Mouse (Mus musculus) CH12F3 (cell line): ENCODE data around the gene Lck.
"Not testable (repeated sequence)": the region's sequence is repeated elsewhere in the genome, so short reads cannot be mapped to it uniquely, and the experiment has no call there.

ENCODE experiments used
- in situ Hi-C: fragments of 300-500 bp; cut with MboI; formaldehyde crosslinking; loops from 2 replicates; pipeline ENCODE4 v1.14.3; 2020; ENCODE audit warnings: low sequenced_read_pairs

The Lck gene

GRCm38 (mm10) chr4:129557256-129557808 lies 16.1 kb downstream of the Lck start:
- in situ Hi-C loops = no loop called here

DNA sequence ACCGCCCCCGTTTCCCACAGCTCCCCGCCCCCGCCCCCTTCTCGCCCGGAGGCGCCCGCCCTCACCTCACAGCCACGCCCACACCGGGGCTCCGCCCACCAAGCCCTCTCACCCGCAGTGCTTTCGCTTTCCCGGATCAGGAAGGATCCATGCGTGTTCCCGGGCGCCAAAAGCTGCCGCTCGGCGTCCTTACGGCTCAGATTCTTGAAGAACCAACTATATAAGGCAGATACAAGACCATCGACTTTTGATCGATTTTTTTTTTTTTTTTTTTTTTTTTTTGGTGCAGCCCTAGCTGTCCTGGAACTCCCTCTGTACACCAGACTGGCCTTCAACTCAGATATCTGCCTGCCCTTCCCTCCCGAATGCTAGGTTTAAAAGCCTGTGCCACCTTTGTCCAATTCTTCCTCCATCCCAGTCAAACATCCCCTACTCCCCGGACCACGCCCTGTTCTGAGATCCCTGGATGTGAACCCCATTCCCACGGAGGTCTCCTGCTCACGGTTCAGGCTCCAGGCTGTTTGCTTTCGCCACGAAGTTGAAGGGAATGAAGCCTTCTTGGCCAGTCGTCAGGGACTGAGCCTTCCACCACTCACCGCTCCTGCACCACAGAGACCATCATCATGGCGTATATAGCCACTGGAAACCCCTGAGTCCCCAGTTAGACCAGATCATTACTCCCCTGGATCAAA lies 16.8 kb downstream of the Lck start:
- in situ Hi-C loops = no loop called here

DNA sequence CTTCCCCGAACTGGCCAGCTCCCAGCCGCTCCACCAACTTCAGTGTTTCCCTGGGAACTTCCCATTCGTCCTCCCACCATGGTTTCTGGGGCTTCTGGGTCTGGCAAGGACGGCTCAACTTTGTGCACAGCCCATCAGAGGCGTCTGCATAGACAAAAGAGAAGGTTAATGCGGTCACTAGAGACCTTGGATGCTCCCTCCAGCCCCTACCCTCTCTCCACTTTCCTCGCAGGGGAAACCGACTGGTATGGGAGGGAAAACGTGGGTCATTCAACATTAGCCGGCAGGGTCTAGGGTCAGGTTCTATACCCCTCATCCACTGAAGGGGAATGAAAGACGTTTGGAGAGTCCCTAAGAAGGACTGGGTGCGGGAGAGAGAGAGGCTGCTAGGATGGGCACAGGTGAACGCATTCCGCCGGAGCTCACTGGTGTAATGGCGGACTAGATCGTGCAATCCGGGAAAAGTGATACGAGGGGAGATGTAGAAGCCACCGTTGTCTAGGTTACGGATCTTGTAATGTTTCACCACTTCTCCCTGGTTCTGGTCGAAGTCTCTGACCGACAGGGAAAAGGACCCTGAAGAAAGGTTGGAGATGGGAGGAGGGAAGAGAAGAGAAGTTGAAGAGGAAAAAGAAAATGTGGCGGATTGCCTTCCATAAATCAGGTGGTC lies 17.4 kb downstream of the Lck start:
- in situ Hi-C loops = no loop called here

GRCm38 (mm10) chr4:129555421-129555861 lies 18.0 kb downstream of the Lck start:
- in situ Hi-C loops = no loop called here

DNA sequence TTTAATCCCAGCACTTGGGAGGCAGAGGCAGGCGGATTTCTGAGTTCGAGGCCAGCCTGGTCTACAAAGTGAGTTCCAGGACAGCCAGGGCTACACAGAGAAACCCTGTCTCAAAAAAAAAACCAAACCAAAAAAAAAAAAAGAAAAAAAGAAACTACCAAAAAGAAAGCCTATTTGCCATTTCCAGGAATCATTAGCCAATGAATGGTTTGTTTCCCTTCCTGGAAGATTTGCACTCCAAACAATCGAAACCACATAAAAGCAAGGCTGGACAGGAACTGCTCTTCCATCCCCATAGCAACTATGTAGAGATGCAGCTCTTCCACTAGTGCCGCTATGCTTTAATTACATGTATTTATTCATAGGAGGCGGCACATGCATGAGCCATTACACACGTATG lies 18.9 kb downstream of the Lck start:
- in situ Hi-C loops = not testable (repeated sequence)

- in situ Hi-C loops = no loop called here
Observed at GRCm38 (mm10) chr4:129550295-129550694, 23.1 kb downstream of the Lck start.

DNA sequence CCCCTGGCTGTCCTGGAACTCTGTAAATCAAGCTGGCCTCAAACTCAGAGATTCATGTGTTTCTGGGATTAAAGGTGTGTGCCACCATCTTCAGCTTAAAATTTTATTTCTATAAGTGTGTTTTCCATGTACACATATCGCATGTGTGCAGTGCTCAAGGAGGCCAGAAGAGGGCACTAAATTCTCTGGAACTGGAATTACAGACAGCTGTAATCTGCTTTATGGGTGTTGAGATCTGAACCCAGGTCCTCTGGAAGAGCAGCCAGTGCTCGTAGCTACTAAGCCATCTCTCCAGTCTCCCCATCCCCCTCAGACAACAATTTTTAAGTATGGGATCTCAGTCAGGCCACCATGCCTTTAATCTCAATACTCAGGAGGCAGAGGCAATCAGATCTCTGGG lies 24.1 kb downstream of the Lck start:
- in situ Hi-C loops = loop anchor here (10.0 kb wide), 1 partner anchor 55 kb away; the partner anchor contains the start of genes Eif3i and Tmem234

DNA sequence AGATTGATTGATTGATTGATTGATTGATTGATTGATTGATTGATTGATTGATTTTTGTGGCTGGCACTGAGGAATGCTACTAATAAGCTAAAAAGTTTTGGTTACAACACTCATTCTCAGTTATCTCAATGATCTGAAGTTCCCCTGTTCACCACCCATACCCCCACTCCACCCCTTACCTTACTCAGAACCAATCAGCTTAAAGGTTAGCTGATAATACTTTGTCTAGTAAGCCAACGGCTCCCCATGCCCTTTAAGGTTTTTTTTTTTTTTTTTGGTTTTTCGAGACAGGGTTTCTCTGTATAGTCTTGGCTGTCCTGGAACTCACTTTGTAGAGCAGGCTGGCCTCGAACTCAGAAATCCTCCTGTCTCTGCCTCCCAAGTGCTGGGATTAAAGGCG lies 25.8 kb downstream of the Lck start:
- in situ Hi-C loops = loop anchor here (10.0 kb wide), 1 partner anchor 57 kb away; the partner anchor contains the start of genes Eif3i and Tmem234

DNA sequence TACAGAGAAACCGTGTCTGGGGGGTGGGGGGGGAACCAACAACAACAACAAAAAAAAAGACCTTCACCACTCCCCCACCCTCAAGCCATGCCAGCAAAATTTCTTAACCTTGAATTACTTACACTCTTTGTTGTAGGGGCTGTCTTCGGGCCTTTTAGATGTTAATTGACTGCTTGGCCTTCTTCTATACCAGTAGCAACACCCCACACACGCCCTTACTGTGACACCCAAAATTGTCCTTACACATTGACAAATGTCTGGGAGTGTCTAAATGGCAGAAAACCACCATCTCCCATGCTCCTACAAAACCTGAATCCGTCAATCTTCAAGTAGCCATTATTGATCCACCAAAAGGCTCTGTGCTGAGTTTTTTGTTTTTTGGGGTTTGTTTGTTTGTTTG lies 29.3 kb downstream of the Lck start:
- in situ Hi-C loops = loop anchor here (10.0 kb wide), 1 partner anchor 61 kb away; the partner anchor contains the start of genes Eif3i and Tmem234

- in situ Hi-C loops = loop anchor here (10.0 kb wide), 1 partner anchor 62 kb away; the partner anchor contains the start of genes Eif3i and Tmem234
Observed at GRCm38 (mm10) chr4:129542592-129543141, 30.8 kb downstream of the Lck start, which contains the start of gene Hdac1. Gene Hdac1 (minus strand): TSS chr4:129542713.

- in situ Hi-C loops = loop anchor here (10.0 kb wide), 1 partner anchor 63 kb away; the partner anchor contains the start of genes Eif3i and Tmem234
Observed at GRCm38 (mm10) chr4:129541868-129542591, 31.4 kb downstream of the Lck start.

DNA sequence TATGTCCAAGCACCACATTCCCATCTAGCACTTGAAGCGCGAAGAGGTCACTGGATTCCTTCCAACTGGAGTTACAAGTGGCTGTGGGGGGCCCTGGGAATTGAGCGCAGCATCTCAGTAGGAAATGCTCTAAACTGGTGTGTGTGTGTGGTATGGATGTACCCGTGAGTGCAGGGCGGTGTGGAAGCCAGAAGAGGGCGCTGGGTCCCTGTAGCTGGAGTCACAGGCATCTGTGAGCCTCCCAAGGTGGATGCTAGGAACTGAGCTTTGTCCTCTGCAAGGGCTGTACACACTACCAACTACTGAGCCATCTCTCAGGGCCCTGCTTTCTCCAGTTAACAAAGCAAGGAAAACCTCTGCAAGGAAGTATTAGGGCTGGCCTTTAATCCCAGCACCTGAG lies 33.4 kb downstream of the Lck start:
- in situ Hi-C loops = loop anchor here (10.0 kb wide), 1 partner anchor 65 kb away; the partner anchor contains the start of genes Eif3i and Tmem234

- in situ Hi-C loops = not testable (repeated sequence)
Observed at GRCm38 (mm10) chr4:129528901-129529300, 44.5 kb downstream of the Lck start.

DNA sequence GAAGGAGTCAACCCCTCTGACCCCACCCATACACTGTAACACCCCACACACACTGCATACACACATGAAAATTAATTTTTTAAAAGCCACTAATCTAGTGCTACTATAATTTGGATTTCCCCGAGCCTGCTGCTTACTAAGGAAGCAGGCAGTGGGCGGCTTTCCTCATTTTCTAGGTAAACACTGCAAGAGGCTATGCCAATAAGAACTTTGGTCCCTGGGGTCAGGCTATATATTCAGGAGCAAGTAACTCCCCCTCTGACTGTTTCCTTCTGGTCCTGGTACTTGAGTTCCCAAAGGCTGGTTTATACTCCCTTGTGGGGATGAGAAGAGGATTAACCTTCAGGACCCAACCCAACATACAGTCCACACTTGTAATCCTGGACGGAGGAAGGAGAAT lies 47.6 kb downstream of the Lck start:
- in situ Hi-C loops = no loop called here

- in situ Hi-C loops = no loop called here
Observed at GRCm38 (mm10) chr4:129525338-129525737, 48.1 kb downstream of the Lck start.

GRCm38 (mm10) chr4:129518519-129518918 lies 54.9 kb downstream of the Lck start:
- in situ Hi-C loops = no loop called here

- in situ Hi-C loops = no loop called here
Observed at GRCm38 (mm10) chr4:129516925-129517324, 56.5 kb downstream of the Lck start.

- in situ Hi-C loops = no loop called here
Observed at GRCm38 (mm10) chr4:129514300-129514898, 59.0 kb downstream of the Lck start.

- in situ Hi-C loops = no loop called here
Observed at GRCm38 (mm10) chr4:129513891-129514290, 59.5 kb downstream of the Lck start.

DNA sequence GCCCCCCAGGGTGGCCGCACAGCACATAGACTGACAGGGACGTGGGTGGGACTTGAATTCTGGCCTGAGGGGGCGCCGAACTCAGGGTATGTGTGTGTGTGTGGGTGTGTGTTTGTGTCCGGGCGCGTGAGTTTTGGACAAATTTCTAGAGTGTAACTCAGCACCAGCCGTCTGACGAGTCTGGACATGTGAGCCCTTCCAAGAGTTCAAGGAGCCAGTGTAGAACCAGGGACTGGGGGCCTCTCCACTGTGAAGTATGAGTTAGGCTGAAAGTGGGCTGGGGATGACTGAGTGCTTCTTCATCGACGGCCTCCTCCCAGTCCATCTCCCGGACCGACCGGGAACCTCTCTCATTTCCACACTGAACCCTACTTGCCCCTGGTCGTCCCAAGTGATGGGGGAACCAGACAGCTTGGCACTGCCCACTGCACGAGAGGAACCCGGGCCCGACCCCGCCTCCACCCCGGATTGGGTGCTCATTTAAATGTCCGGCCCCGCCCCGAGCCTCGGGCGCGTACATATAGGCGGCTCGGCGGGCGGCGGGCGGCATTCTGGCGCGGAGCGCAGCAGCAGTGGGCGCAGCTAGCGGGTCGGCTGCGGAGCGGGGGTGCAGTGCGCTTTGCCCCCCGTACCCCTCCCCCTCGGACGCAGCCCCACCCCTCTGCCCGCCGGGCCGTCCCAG lies 60.2 kb downstream of the Lck start, which contains the start of gene Marcksl1:
Gene Marcksl1 (plus strand): TSS at position 496 of the 682 bp plus-strand sequence.
- in situ Hi-C loops = no loop called here
